ENCODE assay signal across 13 mouse cellular contexts in the genomic region with DNA sequence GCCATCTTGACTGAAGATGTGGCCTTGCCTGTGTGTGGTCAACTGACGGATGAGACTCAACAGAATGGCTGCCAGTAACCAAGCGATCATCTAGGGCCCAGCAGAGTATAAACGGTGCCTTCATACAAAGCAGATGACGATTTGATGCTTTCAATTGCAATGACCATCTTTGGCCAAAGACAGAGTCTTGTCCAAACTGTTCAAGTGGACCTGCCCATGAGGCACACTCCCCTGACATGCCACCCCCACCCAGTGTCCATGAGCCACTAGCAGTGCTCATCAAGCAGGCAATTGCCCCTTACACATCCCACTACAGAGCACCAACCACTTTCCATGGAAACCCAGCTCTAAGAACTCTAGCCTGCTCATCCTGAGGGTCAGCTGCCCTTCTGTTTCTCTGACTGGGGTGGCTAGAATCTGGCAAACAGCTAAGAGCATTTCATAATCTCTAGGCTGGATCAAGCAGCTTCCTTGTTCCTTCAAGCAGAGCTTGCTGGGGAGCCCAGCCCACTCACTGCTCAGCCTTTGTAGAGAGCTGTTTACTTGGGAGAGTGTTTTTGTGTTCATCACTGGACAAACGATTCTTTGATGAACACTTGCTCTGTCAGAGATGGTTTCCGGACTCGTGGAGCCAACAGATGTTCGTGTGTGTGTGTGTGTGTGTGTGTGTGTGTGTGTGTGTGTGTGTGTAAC.
A peak's percentile ranks its signal among the peaks of the same experiment; 100 is the strongest.
DNase-seq lines count a peak whose midpoint lies in the region; ATAC-seq and TF ChIP-seq lines count a peak whose summit lies in the region.
"Had no signal": no experiment of that assay in that cellular context is flagged by ENCODE, and none has a peak within 500 bp of the region (broad histone marks: within the 10 kb centered on the region; RNA-seq: fewer than 3 reads in every experiment).

No protein-coding gene starts in this region.

- H3K4me1 ChIP-seq in heart, embryonic 11.5 days (ENCODE audit: control insufficient read depth, insufficient read depth, low read length) = no peaks in the 10 kb centered on the region

- no peak for TF ChIP-seq POLR2A in brain, embryonic 14.5 days (IDR thresholded peaks at IDR 0.05; ENCODE audit: borderline replicate concordance, extremely low read depth, insufficient read depth, insufficient read length, poor library complexity, severe bottlenecking)

- H3K27ac ChIP-seq in heart, embryonic 11.5 days (ENCODE audit: low read depth, low read length) = no peak overlapping the region
- H3K27ac ChIP-seq: heart, embryonic 13.5 days; kidney, postnatal 0 days; limb, embryonic 13.5 days; midbrain, embryonic 10.5 days had no signal

- 88% methylated on average over 8 of the region's 8 CpGs for WGBS in heart, embryonic 11.5 days (ENCODE audit: insufficient replicate concordance)

- H3K36me3 ChIP-seq in heart, embryonic 11.5 days (ENCODE audit: control insufficient read depth, insufficient read depth, low read length) = no peaks in the 10 kb centered on the region
- H3K36me3 ChIP-seq: heart, embryonic 13.5 days; limb, embryonic 13.5 days; midbrain, embryonic 10.5 days had no signal

- DNase-seq in heart, adult 11 months = peak; percentile 95
- peak; percentile 25 to 79 for DNase-seq in left cerebral cortex, postnatal 14 days (ENCODE audit: low spot score in 2 of 2)
- DNase-seq in left cerebral cortex, postnatal 36 days (ENCODE audit: low spot score in 2 of 2) = no peak
- peak; percentile 52 for DNase-seq in brain, embryonic 14.5 days (ENCODE audit: low read depth)
- peak; percentile 64 for DNase-seq in lung, postnatal 10 days
- DNase-seq in kidney, postnatal 4 days = no peak
- DNase-seq in yolk sac, embryonic 10.5 days (ENCODE audit: low spot score) = no peak
- DNase-seq: thymus, postnatal 25 days had no signal

- H3K4me2 ChIP-seq in heart, embryonic 11.5 days = no peak overlapping the region
- H3K4me2 ChIP-seq: heart, embryonic 13.5 days; limb, embryonic 13.5 days had no signal

- H3K4me3 ChIP-seq in heart, embryonic 11.5 days (ENCODE audit: low read depth, low read length) = no peak overlapping the region
- H3K4me3 ChIP-seq: heart, embryonic 13.5 days; limb, embryonic 13.5 days; midbrain, embryonic 10.5 days had no signal

- no peaks in the 10 kb centered on the region for H3K9me3 ChIP-seq in heart, embryonic 11.5 days (replicated peaks; ENCODE audit: control insufficient read depth, low read length)
- H3K9me3 ChIP-seq: heart, embryonic 13.5 days; limb, embryonic 13.5 days; midbrain, embryonic 10.5 days had no signal

- H3K9ac ChIP-seq in heart, embryonic 11.5 days (ENCODE audit: low read depth, low read length) = no peak overlapping the region
- H3K9ac ChIP-seq: heart, embryonic 13.5 days; limb, embryonic 13.5 days had no signal

- TF ChIP-seq CTCF in brain, embryonic 14.5 days (IDR thresholded peaks at IDR 0.05; ENCODE audit: borderline replicate concordance, extremely low read depth, insufficient read depth, insufficient read length) = no peak

- no peak for ATAC-seq in heart, embryonic 11.5 days (replicated peaks; ENCODE audit: insufficient number of reproducible peaks, low FRiP score, low TSS enrichment)

- intact Hi-C loops in left cerebral cortex, postnatal 14 days (cut with DNase I) = no loop called here
- intact Hi-C loops in left cerebral cortex, postnatal 36 days (cut with DNase I) = no loop called here

- H3K27me3 ChIP-seq in heart, embryonic 11.5 days (ENCODE audit: control insufficient read depth, insufficient read depth, low read length) = no peaks in the 10 kb centered on the region
- H3K27me3 ChIP-seq: heart, embryonic 13.5 days; limb, embryonic 13.5 days had no signal

Comparison
In these comparisons a context has a peak if more than half of its experiments do, and no peak if none do; other contexts are left out.
1. DNase-seq: peak in heart, adult 11 months (single experiment), left cerebral cortex, postnatal 14 days (2 of 2), brain, embryonic 14.5 days (single experiment) and lung, postnatal 10 days (single experiment); none in left cerebral cortex, postnatal 36 days (0 of 2), kidney, postnatal 4 days (0 of 2) and yolk sac, embryonic 10.5 days (single experiment).